Mouse (Mus musculus): ENCODE measurements around the gene Crcp. TPM values are rescaled to one million over a fixed set of nuclear protein-coding genes. Genes with fewer than 3 reads are reported as not detected.

Gene Crcp
- total and polyA plus RNA-seq, 3 experiments: 9.3 to 11.2 (median 9.5) TPM

DNA sequence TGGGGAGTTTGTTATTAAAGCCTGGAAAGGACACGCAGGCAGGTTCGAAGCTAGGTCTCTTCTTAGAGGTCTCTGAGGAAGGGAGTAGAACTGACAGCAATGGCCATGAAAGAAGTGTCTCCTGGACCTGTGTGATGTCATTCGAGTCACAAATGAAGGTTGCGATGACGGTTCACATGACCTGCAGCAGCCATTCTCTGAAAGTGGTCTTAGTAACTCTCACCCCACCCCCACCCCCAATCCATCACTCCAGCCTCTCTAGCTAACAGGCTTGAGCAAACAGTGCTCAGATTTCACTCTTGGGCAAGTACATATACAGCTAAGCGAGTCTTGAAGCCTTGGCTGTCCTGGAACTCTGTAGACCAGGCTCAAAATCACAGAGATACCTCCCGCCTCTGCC is 25.9 kb upstream of the Crcp start:
- DNase-seq: no peak
- no peaks in the 10 kb centered on the region for H3K27me3 ChIP-seq (ENCODE audit: control insufficient read depth, insufficient read depth, low read length)
- no peaks in the 10 kb centered on the region for H3K36me3 ChIP-seq (ENCODE audit: control insufficient read depth, insufficient read depth, low read length)
- H3K27ac ChIP-seq: peak overlapping the region; percentile 92
- peak overlapping the region; percentile 43; the same call in 1 of the 2 replicates for H3K9ac ChIP-seq (ENCODE audit: low read depth, low read length)
- TF ChIP-seq POLR2A (IDR thresholded peaks at IDR 0.05; ENCODE audit: insufficient read depth, low read depth, low read length) (no peak), EP300 (IDR thresholded peaks at IDR 0.05; ENCODE audit: insufficient read depth, low read depth, low read length) (no peak), CTCF (IDR thresholded peaks at IDR 0.05) (no peak)
- 58% methylated on average over 7 of the region's 7 CpGs for WGBS
- peaks cover 7% of the 10 kb centered on the region for H3K4me1 ChIP-seq (ENCODE audit: control insufficient read depth, insufficient read depth, low read length)
- H3K4me3 ChIP-seq: peak overlapping the region; percentile 86
- no peaks in the 10 kb centered on the region for H3K79me2 ChIP-seq (replicated peaks; ENCODE audit: control insufficient read depth, insufficient read depth, low read length)
- intact Hi-C loops (cut with DNase I): loop anchor here (2.0 kb wide), 1 partner anchor 36 kb away; no protein-coding TSS in a partner anchor

- 82% methylated on average over 1 of the region's 1 CpGs for WGBS
Measured at GRCm38 (mm10) chr5:130007344-130007743, 21.7 kb upstream of the Crcp start.

GRCm38 (mm10) chr5:130008034-130008590 is 21.0 kb upstream of the Crcp start:
- Histone ChIP-seq H3K79me2 (replicated peaks; ENCODE audit: control insufficient read depth, insufficient read depth, low read length) (no peaks in the 10 kb centered on the region), H3K27ac (no peak overlapping the region), H3K4me3 (no peak overlapping the region), H3K27me3 (ENCODE audit: control insufficient read depth, insufficient read depth, low read length) (no peaks in the 10 kb centered on the region), H3K36me3 (ENCODE audit: control insufficient read depth, insufficient read depth, low read length) (no peaks in the 10 kb centered on the region), H3K9ac (ENCODE audit: low read depth, low read length) (no peak overlapping the region), H3K4me1 (ENCODE audit: control insufficient read depth, insufficient read depth, low read length) (peaks cover 4% of the 10 kb centered on the region)
- DNase-seq: no peak
- 81% methylated on average over 6 of the region's 6 CpGs for WGBS
- TF ChIP-seq POLR2A (IDR thresholded peaks at IDR 0.05; ENCODE audit: insufficient read depth, low read depth, low read length) (no peak), CTCF (IDR thresholded peaks at IDR 0.05) (no peak), EP300 (IDR thresholded peaks at IDR 0.05; ENCODE audit: insufficient read depth, low read depth, low read length) (no peak)
- intact Hi-C loops (cut with DNase I): no loop called here

More at GRCm38 (mm10) chr5:130007344-130007743, 21.7 kb upstream of the Crcp start:
- H3K36me3 ChIP-seq (ENCODE audit: control insufficient read depth, insufficient read depth, low read length): no peaks in the 10 kb centered on the region
- no peaks in the 10 kb centered on the region for H3K79me2 ChIP-seq (replicated peaks; ENCODE audit: control insufficient read depth, insufficient read depth, low read length)
- H3K4me3 ChIP-seq: no peak overlapping the region
- intact Hi-C loops (cut with DNase I): loop anchor here (2.0 kb wide), 1 partner anchor 97 kb away; no protein-coding TSS in a partner anchor
- H3K4me1 ChIP-seq (ENCODE audit: control insufficient read depth, insufficient read depth, low read length): peaks cover 5% of the 10 kb centered on the region
- no peaks in the 10 kb centered on the region for H3K27me3 ChIP-seq (ENCODE audit: control insufficient read depth, insufficient read depth, low read length)
- no peak overlapping the region for H3K9ac ChIP-seq (ENCODE audit: low read depth, low read length)
- TF ChIP-seq EP300 (IDR thresholded peaks at IDR 0.05; ENCODE audit: insufficient read depth, low read depth, low read length): no peak
- TF ChIP-seq POLR2A (IDR thresholded peaks at IDR 0.05; ENCODE audit: insufficient read depth, low read depth, low read length): no peak
- TF ChIP-seq CTCF (IDR thresholded peaks at IDR 0.05): peak; percentile 82
- no peak overlapping the region for H3K27ac ChIP-seq
- DNase-seq: no peak

DNA sequence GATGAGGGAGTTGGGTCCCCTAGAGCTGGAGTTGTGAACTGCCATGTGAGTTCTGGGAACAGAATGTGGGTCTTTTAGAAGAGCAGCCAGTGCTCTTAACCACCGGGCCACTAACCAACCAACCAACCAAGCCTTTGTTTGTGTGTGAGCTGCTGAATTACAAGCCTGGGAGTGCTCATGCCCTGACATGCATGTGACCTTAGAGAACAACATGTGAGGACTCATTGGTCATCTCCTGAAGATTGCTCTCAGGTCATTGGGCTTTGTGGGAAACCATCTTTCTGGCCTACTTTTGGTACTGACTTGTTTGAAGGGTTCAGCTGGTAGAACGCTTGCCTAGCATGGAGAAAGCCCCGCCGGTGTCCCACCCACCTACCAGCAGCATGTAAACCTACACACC is 19.3 kb upstream of the Crcp start:
- WGBS: 93% methylated on average over 4 of the region's 4 CpGs
- DNase-seq: no peak
- no peak overlapping the region for H3K4me3 ChIP-seq
- no peaks in the 10 kb centered on the region for H3K79me2 ChIP-seq (replicated peaks; ENCODE audit: control insufficient read depth, insufficient read depth, low read length)
- H3K4me1 ChIP-seq (ENCODE audit: control insufficient read depth, insufficient read depth, low read length): no peaks in the 10 kb centered on the region
- intact Hi-C loops (cut with DNase I): no loop called here
- H3K27me3 ChIP-seq (ENCODE audit: control insufficient read depth, insufficient read depth, low read length): no peaks in the 10 kb centered on the region
- no peak for TF ChIP-seq CTCF (IDR thresholded peaks at IDR 0.05)
- no peak for TF ChIP-seq EP300 (IDR thresholded peaks at IDR 0.05; ENCODE audit: insufficient read depth, low read depth, low read length)
- no peak overlapping the region for H3K27ac ChIP-seq
- no peaks in the 10 kb centered on the region for H3K36me3 ChIP-seq (ENCODE audit: control insufficient read depth, insufficient read depth, low read length)
- no peak overlapping the region for H3K9ac ChIP-seq (ENCODE audit: low read depth, low read length)

- H3K79me2 ChIP-seq (replicated peaks; ENCODE audit: control insufficient read depth, insufficient read depth, low read length): no peaks in the 10 kb centered on the region
- no peak for TF ChIP-seq EP300 (IDR thresholded peaks at IDR 0.05; ENCODE audit: insufficient read depth, low read depth, low read length)
- TF ChIP-seq POLR2A (IDR thresholded peaks at IDR 0.05; ENCODE audit: insufficient read depth, low read depth, low read length): no peak
- TF ChIP-seq CTCF (IDR thresholded peaks at IDR 0.05): peak; percentile 63
- H3K27me3 ChIP-seq (ENCODE audit: control insufficient read depth, insufficient read depth, low read length): no peaks in the 10 kb centered on the region
- no peaks in the 10 kb centered on the region for H3K36me3 ChIP-seq (ENCODE audit: control insufficient read depth, insufficient read depth, low read length)
- H3K4me1 ChIP-seq (ENCODE audit: control insufficient read depth, insufficient read depth, low read length): no peaks in the 10 kb centered on the region
- no peak overlapping the region for H3K4me3 ChIP-seq
- no peak for DNase-seq
- intact Hi-C loops (cut with DNase I): no loop called here
- WGBS: 95% methylated on average over 5 of the region's 5 CpGs
- no peak overlapping the region for H3K27ac ChIP-seq
- H3K9ac ChIP-seq (ENCODE audit: low read depth, low read length): no peak overlapping the region
Measured at GRCm38 (mm10) chr5:130010961-130011360, 18.1 kb upstream of the Crcp start.

DNA sequence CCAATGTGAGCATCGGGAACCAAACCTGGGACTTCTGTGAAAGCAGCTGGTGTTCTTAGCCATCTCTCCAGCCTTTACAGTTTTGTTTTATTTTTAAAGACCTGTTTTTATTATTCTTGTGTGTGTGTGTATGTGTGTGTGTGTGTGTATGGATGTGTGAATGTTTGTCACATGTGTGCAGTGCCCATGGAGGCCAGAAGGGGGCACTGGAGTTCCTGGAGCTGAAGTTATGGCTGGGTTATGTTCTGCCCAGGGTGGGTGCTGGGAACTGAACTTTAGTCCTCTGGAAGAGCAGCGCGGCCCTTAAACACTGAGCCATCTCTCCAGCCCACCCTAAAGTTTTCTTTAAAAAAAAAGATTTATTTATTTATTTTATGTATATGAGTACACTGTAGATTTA is 14.0 kb upstream of the Crcp start:
- Histone ChIP-seq H3K4me1 (ENCODE audit: control insufficient read depth, insufficient read depth, low read length) (no peaks in the 10 kb centered on the region), H3K27ac (no peak overlapping the region), H3K4me3 (no peak overlapping the region), H3K27me3 (ENCODE audit: control insufficient read depth, insufficient read depth, low read length) (no peaks in the 10 kb centered on the region), H3K9ac (ENCODE audit: low read depth, low read length) (no peak overlapping the region), H3K36me3 (ENCODE audit: control insufficient read depth, insufficient read depth, low read length) (no peaks in the 10 kb centered on the region), H3K79me2 (replicated peaks; ENCODE audit: control insufficient read depth, insufficient read depth, low read length) (no peaks in the 10 kb centered on the region)
- 99% methylated on average over 3 of the region's 3 CpGs for WGBS
- intact Hi-C loops (cut with DNase I): no loop called here
- 0 out of 2 replicates have a peak, but pooled peaks have one; percentile 2 for TF ChIP-seq CTCF (IDR thresholded peaks at IDR 0.05)
- TF ChIP-seq POLR2A (IDR thresholded peaks at IDR 0.05; ENCODE audit: insufficient read depth, low read depth, low read length): no peak
- no peak for TF ChIP-seq EP300 (IDR thresholded peaks at IDR 0.05; ENCODE audit: insufficient read depth, low read depth, low read length)
- DNase-seq: no peak

Data from heart, adult 2 months (tissue).